Mouse (Mus musculus) midbrain, embryonic 14.5 days (tissue): Measurements from ENCODE around the gene Olfr1330. TPM values are rescaled to one million over a fixed set of nuclear protein-coding genes. Genes with fewer than 3 reads are reported as not detected.
"Not testable (repeated sequence)": the region's sequence is repeated elsewhere in the genome, so short reads cannot be mapped to it uniquely, and the experiment has no call there.

ENCODE experiments used
- ATAC-seq: fragments of 200-750 bp; cut with Nextera tagmentation; 2 replicates; pipeline ENCODE4 v1.8.0; 2017; ENCODE audit warnings: moderate number of reproducible peaks, moderate library complexity; ENCODE audit not compliant: low FRiP score, low TSS enrichment
- DNase-seq: peaks from one replicate; pipeline ENCODE4 v3.0.0-alpha.2; 2015
- H3K27ac ChIP-seq: fragments of 300-500 bp; sonication (generic); replicated peaks from 2 replicates; pipeline ENCODE4 v1.5.1; 2014; ENCODE audit warnings: mild to moderate bottlenecking, low read depth, low read length, moderate library complexity
- H3K27me3 ChIP-seq: fragments of 300-500 bp; sonication (generic); 2 replicates; pipeline ENCODE4 v1.6.1; 2014; ENCODE audit warnings: low read length, control low read depth, mixed read lengths; ENCODE audit not compliant: control insufficient read depth, insufficient read depth
- H3K36me3 ChIP-seq: fragments of 300-500 bp; sonication (generic); 2 replicates; pipeline ENCODE4 v1.6.1; 2014; ENCODE audit warnings: low read length, control low read depth; ENCODE audit not compliant: control insufficient read depth, insufficient read depth
- H3K4me1 ChIP-seq: fragments of 300-500 bp; sonication (generic); 2 replicates; pipeline ENCODE4 v1.6.1; 2014; ENCODE audit warnings: mild to moderate bottlenecking, antibody characterized with exemption, low read length, control low read depth; ENCODE audit not compliant: control insufficient read depth, insufficient read depth
- H3K4me2 ChIP-seq: fragments of 300-500 bp; sonication (generic); 2 replicates; pipeline ENCODE4 v1.6.1; 2014; ENCODE audit warnings: mild to moderate bottlenecking, low read length, moderate library complexity
- H3K4me3 ChIP-seq: fragments of 300-500 bp; sonication (generic); replicated peaks from 2 replicates; pipeline ENCODE4 v1.5.1; 2014; ENCODE audit warnings: low read depth, low read length
- H3K9ac ChIP-seq: fragments of 300-500 bp; sonication (generic); replicated peaks from 2 replicates; pipeline ENCODE4 v1.6.1; 2014; ENCODE audit warnings: mild to moderate bottlenecking, low read length, moderate library complexity
- H3K9me3 ChIP-seq: fragments of 300-500 bp; sonication (generic); 2 replicates; pipeline ENCODE4 v1.6.1; 2016; ENCODE audit warnings: low read length, control low read depth, mixed read lengths; ENCODE audit not compliant: control insufficient read depth
- WGBS: fragments of 180-500 bp; shearing (Covaris S2); extraction: QIAGEN DNeasy Blood & Tissue Kit; methylation state at CpG from one replicate; pipeline ENCODE4 v1.1.7; 2014; 5-methylcytosine and 5-hydroxymethylcytosine counted together
- polyA plus RNA-seq: library from polyadenylated mRNA; unstranded; fragments of >200 nt; fragmentation: Nextera tagmentation; extraction: Ambion mirVana; gene quantifications from 2 replicates; pipeline ENCODE4 v1.2.1, GENCODE M21; 2014

Gene Olfr1330
- polyA plus RNA-seq: not detected in 2 replicates

DNA sequence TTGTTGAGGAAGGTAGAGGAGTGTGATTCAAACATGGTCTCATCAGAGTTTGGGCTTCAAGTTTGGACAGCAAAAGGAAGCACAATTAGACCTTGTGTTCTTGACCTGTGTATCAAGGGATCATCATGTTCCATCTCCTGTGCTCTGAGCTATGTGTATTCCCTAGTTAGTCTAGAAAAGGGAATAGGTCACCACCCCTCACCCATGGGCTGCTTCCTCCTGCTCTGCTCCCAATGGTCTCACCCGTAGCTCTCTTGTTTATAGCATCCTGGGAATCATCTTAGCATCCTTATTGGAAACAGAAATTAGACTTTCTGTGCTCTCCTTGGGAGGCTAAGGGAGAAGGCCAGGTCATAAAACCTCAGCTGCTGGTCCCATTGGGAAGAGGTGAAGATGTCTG is at the start of gene Olfr1330:
Gene Olfr1330 (plus strand): TSS at position 301 of the 400 bp plus-strand sequence.
- no peak within 1 kb of the TSS for H3K4me3 ChIP-seq
- DNase-seq (no peak), ATAC-seq (no peak)
- no peaks in the 10 kb centered on the region for H3K36me3 ChIP-seq
- 97% methylated on average over 1 of the region's 1 CpGs for WGBS
- H3K4me1 ChIP-seq: no peaks in the 10 kb centered on the region
- H3K9ac ChIP-seq: no peak within 1 kb of the TSS
- no peak within 1 kb of the TSS for H3K4me2 ChIP-seq
- no peaks in the 10 kb centered on the region for H3K27me3 ChIP-seq
- no peaks in the 10 kb centered on the region for H3K9me3 ChIP-seq
- no peak within 1 kb of the TSS for H3K27ac ChIP-seq

DNA sequence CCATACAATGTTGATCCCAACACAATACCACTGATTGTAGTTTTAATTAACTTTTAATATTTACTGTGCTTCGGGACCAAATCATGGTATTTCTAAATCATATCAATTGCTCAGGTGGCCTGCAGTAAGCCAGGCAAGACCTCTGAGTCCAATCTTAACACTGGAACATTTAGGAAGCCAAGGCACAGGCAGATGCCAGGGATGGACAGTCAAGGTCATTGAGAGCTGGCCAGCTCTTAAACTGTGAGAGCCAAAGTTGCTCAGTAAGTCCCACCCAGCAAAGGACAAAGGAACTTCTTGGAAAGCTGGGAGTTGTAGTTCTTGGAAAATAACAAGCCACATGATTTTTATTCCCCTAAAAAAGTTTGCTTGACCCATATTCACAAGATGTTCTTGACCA is 26.6 kb upstream of the Olfr1330 start:
- H3K4me3 ChIP-seq: no peak overlapping the region
- H3K4me1 ChIP-seq: no peaks in the 10 kb centered on the region
- H3K36me3 ChIP-seq: no peaks in the 10 kb centered on the region
- no peak for DNase-seq
- no peak for ATAC-seq
- 85% methylated on average over 1 of the region's 1 CpGs for WGBS
- H3K4me2 ChIP-seq: no peak overlapping the region
- no peak overlapping the region for H3K9ac ChIP-seq
- no peak overlapping the region for H3K27ac ChIP-seq
- H3K9me3 ChIP-seq: no peaks in the 10 kb centered on the region
- no peaks in the 10 kb centered on the region for H3K27me3 ChIP-seq

DNA sequence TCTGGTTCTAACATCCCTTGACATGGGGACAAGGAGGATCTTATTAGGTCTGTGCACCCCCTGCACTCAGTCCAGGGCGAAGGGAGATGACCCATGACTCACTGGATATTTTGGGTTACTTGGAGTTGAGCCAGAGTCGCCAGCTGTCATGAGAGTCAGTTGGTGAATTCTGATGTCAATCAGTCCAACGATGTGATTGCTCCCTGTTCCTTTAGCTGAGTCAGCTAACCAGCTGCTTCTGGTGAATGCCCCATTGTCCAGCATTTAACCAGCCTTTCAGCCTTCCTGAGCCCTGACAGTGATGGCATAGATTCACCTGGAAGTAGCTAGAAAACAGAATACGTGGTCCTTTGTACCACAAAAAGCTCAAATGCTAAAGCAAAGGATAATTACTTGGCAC is 25.7 kb upstream of the Olfr1330 start:
- DNase-seq: peak; percentile 2
- WGBS: 46% methylated on average over 4 of the region's 4 CpGs
- H3K4me1 ChIP-seq: no peaks in the 10 kb centered on the region

DNA sequence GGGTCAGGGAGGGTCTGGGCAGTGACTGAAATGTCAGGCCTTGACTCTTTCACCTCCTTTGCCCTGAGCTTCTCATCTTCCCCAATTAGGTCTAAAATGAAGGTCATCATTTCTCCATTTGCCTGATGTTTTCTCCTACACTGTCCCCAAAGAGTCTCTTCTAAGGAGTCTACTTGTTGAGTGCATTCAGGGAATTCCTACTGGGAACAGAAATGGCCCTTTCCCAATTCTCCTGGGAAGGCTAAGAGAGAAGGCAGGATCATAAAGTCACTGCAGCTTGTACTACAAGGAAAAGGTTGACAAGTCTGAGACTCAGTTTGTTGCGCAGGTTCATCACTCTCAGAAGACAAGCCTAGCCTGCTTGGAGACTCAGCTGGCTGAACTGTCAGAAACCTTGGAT is 24.0 kb upstream of the Olfr1330 start, which contains the start of gene Olfr1331:
Gene Olfr1331 (plus strand): TSS at position 301 of the 400 bp plus-strand sequence.
- no peaks in the 10 kb centered on the region for H3K9me3 ChIP-seq
- H3K4me1 ChIP-seq: no peaks in the 10 kb centered on the region
- no peaks in the 10 kb centered on the region for H3K36me3 ChIP-seq
- H3K9ac ChIP-seq: no peak within 1 kb of the TSS
- H3K4me3 ChIP-seq: no peak within 1 kb of the TSS
- no peak for DNase-seq
- WGBS: 97% methylated on average over 1 of the region's 1 CpGs
- H3K27me3 ChIP-seq: no peaks in the 10 kb centered on the region
- ATAC-seq: no peak
- H3K4me2 ChIP-seq: no peak within 1 kb of the TSS
- H3K27ac ChIP-seq: no peak within 1 kb of the TSS

More for the DNA sequence above, 25.7 kb upstream of the Olfr1330 start:
- Histone ChIP-seq H3K4me2 (no peak overlapping the region), H3K27me3 (no peaks in the 10 kb centered on the region), H3K27ac (no peak overlapping the region), H3K36me3 (no peaks in the 10 kb centered on the region), H3K4me3 (no peak overlapping the region), H3K9ac (no peak overlapping the region), H3K9me3 (no peaks in the 10 kb centered on the region)
- no peak for ATAC-seq

DNA sequence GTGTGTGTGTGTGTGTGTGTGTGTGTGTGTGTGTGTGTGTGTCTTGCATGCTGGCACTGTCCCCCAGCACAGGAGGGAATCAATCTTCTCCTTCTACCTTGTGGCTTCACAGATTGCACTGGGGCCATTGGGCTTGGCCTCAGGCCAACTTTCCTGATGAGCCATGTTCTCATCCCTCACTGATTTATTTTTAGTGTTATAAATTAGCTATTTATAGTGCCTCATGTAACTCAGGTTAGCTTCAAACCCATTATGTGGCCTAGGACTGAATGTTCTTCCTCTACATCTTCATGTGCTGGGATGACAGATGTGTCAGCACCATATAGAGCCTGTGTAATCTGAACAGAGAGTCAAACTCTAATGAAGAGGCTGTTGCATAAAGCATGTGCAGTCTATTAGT is 20.8 kb upstream of the Olfr1330 start:
- ATAC-seq: no peak
- no peak overlapping the region for H3K4me2 ChIP-seq
- no peaks in the 10 kb centered on the region for H3K27me3 ChIP-seq
- H3K4me3 ChIP-seq: no peak overlapping the region
- H3K27ac ChIP-seq: no peak overlapping the region
- H3K4me1 ChIP-seq: no peaks in the 10 kb centered on the region
- H3K9ac ChIP-seq: no peak overlapping the region
- no peaks in the 10 kb centered on the region for H3K36me3 ChIP-seq
- DNase-seq: no peak
- H3K9me3 ChIP-seq: no peaks in the 10 kb centered on the region

DNA sequence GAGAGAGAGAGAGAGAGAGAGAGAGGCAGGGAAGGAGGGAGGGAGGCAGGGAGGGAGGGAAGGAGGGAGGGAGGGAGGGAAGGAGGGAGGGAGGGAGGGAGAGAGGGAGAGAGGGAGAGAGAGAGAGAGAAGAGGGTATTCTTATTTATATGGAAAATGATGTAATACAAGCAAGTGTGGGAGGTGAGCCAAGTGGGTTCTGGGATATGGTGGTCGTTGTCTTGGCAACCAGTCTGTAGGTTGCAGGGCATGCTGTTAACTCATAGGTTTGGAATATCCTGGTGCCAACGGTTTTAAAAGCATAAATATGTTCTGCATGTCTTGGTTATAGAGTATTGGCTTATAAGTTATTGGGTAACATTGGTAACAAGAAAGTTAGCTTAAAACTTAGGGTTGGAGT is 13.6 kb downstream of the Olfr1330 start:
- DNase-seq: no peak
- 60% methylated on average over 2 of the region's 2 CpGs for WGBS

DNA sequence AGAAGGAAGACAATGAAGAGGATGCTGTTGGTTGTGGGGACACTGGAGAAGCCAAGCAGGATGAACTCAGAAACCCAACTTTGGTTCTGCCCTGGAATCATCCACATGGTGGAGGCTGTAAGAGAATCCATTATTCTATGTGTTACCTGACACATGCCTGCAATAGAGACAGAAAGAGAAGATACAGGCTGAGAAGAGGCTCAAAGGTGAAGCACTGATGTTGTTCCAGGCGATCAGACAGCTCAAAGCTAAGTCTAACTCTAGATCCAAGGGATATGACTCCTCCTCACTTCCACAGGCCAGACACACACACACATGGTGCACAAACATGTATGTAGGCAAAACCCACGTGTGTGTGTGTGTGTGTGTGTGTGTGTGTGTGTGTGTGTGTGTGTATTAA is 29.0 kb downstream of the Olfr1330 start, which contains the start of gene Olfr1329:
Gene Olfr1329 (minus strand): TSS at position 101 of the 400 bp plus-strand sequence.
- not testable (repeated sequence) for H3K9ac ChIP-seq, ATAC-seq, H3K27me3 ChIP-seq, H3K4me1 ChIP-seq, H3K9me3 ChIP-seq, H3K4me3 ChIP-seq, H3K27ac ChIP-seq, DNase-seq, H3K36me3 ChIP-seq, H3K4me2 ChIP-seq
- 66% methylated on average over 2 of the region's 2 CpGs for WGBS

More for the DNA sequence above, 13.6 kb downstream of the Olfr1330 start:
- ATAC-seq: no peak
- H3K27me3 ChIP-seq: no peaks in the 10 kb centered on the region
- H3K4me1 ChIP-seq: no peaks in the 10 kb centered on the region
- H3K9me3 ChIP-seq: no peaks in the 10 kb centered on the region
- H3K27ac ChIP-seq: no peak overlapping the region
- no peak overlapping the region for H3K4me3 ChIP-seq
- H3K36me3 ChIP-seq: no peaks in the 10 kb centered on the region
- no peak overlapping the region for H3K9ac ChIP-seq
- no peak overlapping the region for H3K4me2 ChIP-seq

DNA sequence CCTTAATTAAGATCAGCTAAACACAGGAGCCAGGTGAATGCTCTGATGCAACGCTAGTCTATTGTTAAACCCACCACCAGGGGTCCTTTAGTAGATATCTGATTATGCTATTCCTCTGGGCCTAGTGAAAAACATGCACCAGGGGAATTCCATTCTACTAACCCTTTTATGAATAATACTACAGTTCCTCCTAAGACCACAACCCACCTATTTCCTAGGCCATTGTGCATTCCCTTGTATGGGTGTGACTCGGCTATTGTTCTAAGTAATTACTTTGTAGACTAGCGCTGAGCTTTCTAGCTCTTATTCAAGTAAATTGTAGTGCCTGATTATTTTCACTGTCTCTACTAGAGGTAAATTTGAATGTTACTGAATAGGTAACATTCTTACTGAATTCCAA is 42.9 kb downstream of the Olfr1330 start:
- H3K36me3 ChIP-seq, H3K4me2 ChIP-seq, H3K9ac ChIP-seq, H3K4me3 ChIP-seq, H3K9me3 ChIP-seq, H3K4me1 ChIP-seq, ATAC-seq, DNase-seq, H3K27ac ChIP-seq, H3K27me3 ChIP-seq: not testable (repeated sequence)
- WGBS: 80% methylated on average over 3 of the region's 3 CpGs

DNA sequence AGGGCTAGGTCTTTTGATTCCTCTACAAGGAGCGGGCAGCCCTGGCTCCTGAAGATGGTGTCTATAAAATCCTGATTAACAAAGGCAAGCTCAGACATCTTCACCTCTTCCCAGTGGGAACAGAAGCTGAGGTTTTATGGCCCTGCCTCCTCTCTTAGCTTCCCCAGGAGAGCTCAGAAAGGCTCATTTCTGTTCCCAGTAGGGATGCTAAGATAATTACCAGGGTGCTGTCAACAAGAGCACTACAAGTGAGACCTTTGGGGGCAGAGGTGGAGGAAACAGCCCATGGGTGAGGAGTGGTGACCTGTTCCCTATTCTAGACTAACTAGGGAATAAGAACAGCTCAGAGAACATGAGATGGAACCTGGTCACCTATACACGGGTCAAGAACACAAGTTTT is 50.1 kb downstream of the Olfr1330 start, which contains the start of gene Olfr1328:
Gene Olfr1328 (minus strand): TSS at position 101 of the 400 bp plus-strand sequence.
- Histone ChIP-seq H3K27me3 (no peaks in the 10 kb centered on the region), H3K4me2 (no peak within 1 kb of the TSS), H3K4me1 (no peaks in the 10 kb centered on the region), H3K4me3 (no peak within 1 kb of the TSS), H3K27ac (no peak within 1 kb of the TSS), H3K9me3 (no peaks in the 10 kb centered on the region), H3K9ac (no peak within 1 kb of the TSS), H3K36me3 (no peaks in the 10 kb centered on the region)
- WGBS: 78% methylated on average over 2 of the region's 2 CpGs
- DNase-seq (no peak), ATAC-seq (no peak)
